ENCODE assay signal across 27 mouse cellular contexts in the genomic region with DNA sequence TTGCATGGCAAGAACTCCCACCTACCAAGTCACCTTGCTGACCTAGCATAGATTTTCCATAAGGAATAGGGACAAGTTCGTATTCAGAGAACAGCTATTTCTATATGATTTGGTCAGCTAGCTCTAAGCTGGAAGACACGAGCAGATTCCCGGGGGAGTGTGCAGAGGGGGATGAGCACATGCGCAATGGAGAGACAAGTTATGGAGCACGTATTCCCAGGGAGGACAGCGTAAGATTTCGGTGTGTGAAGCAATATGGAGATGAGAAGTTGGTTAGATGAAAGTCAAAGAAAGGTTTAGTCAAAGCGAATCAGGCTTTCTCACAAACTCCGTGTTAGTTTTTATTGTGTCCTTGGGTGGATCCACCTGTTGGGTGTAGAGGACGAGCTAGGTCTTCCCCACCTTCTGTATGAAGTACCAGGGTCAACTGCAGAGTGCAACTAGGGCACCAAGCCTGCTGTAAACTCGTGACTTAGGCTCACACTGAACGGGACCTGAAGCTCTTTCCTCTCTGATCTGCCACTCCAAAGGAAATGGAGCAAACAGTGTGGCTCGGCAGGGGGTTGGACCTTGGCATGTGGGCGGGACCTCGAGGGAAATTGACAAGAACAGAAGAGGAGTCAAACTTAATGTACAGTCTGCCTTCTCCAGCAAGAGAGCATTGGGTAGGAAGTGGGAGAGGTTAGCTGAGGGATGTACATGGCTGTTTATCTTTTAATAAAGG. TPM values are rescaled to one million over a fixed set of nuclear protein-coding genes. Genes with fewer than 3 reads are reported as not detected.
DNase-seq lines count a peak whose midpoint lies in the region; ATAC-seq and TF ChIP-seq lines count a peak whose summit lies in the region.
"Had no signal": no experiment of that assay in that cellular context is flagged by ENCODE, and none has a peak within 500 bp of the region (broad histone marks: within the 10 kb centered on the region; RNA-seq: fewer than 3 reads in every experiment).

No protein-coding gene starts in this region.

- no peaks in the 10 kb centered on the region for H3K27me3 ChIP-seq in kidney, embryonic 14.5 days (ENCODE audit: control insufficient read depth, insufficient read depth, low read length)
- no peaks in the 10 kb centered on the region for H3K27me3 ChIP-seq in liver, embryonic 12.5 days (replicated peaks)
- H3K27me3 ChIP-seq: embryonic facial prominence, embryonic 13.5 days; forebrain, embryonic 12.5 days; limb, embryonic 13.5 days; midbrain, embryonic 12.5 days; neural tube, embryonic 15.5 days; Patski had no signal

- peak; percentile 66 for DNase-seq in heart, adult 11 months
- no peak for DNase-seq in heart, postnatal 4 days
- DNase-seq in kidney, postnatal 25 days = peak; percentile 5 to 43
- no peak for DNase-seq in ES-E14 (ENCODE audit: low read depth, low spot score)
- no peak for DNase-seq in spleen, postnatal 10 days (ENCODE audit: low spot score in 2 of 2)
- DNase-seq in cerebellum, adult 9-10 months = no peak
- DNase-seq: adrenal gland, adult 8-10 months; cerebellum, adult 18-20 months; cerebellum, postnatal 25 days; embryo, embryonic 11 days; gastrocnemius, postnatal 36 days; lung, adult 18-20 months; thymus, postnatal 25 days had no signal

- H3K27ac ChIP-seq in kidney, embryonic 14.5 days (ENCODE audit: low read depth, low read length) = no peak overlapping the region
- H3K27ac ChIP-seq in ES-E14 (ENCODE audit: insufficient read depth, low read depth, low read length, poor library complexity, severe bottlenecking) = no peak overlapping the region
- no peak overlapping the region for H3K27ac ChIP-seq in liver, embryonic 12.5 days
- H3K27ac ChIP-seq: embryonic facial prominence, embryonic 13.5 days; forebrain, embryonic 12.5 days; hindbrain, embryonic 10.5 days; limb, embryonic 13.5 days; midbrain, embryonic 12.5 days; neural tube, embryonic 15.5 days had no signal

- no peaks in the 10 kb centered on the region for H3K4me1 ChIP-seq in kidney, embryonic 14.5 days (ENCODE audit: control insufficient read depth, insufficient read depth, low read length)
- H3K4me1 ChIP-seq in ES-E14 (ENCODE audit: control insufficient read depth in 2 of 2, insufficient read depth in 2 of 2, low read length in 2 of 2, poor library complexity in 1 of 2) = peaks cover 3 to 8% of the 10 kb centered on the region in 2 experiments; a peak in 2 of 4 replicates
- H3K4me1 ChIP-seq in liver, embryonic 12.5 days = no peaks in the 10 kb centered on the region
- H3K4me1 ChIP-seq: embryonic facial prominence, embryonic 13.5 days; forebrain, embryonic 12.5 days; hindbrain, embryonic 10.5 days; limb, embryonic 13.5 days; midbrain, embryonic 12.5 days; neural tube, embryonic 15.5 days had no signal

- 68% methylated on average over 15 of the region's 15 CpGs for WGBS in kidney, embryonic 14.5 days
- WGBS in liver, embryonic 12.5 days (ENCODE audit: insufficient replicate concordance) = 52% methylated on average over 15 of the region's 15 CpGs

- H3K4me2 ChIP-seq in kidney, embryonic 14.5 days (replicated peaks; ENCODE audit: low read depth, low read length) = no peak overlapping the region
- H3K4me2 ChIP-seq in liver, embryonic 12.5 days = no peak overlapping the region
- H3K4me2 ChIP-seq: embryonic facial prominence, embryonic 13.5 days; forebrain, embryonic 12.5 days; limb, embryonic 13.5 days; midbrain, embryonic 12.5 days; neural tube, embryonic 15.5 days had no signal

- no peak for ATAC-seq in kidney, embryonic 14.5 days (ENCODE audit: low FRiP score, low TSS enrichment)
- 0 out of 2 replicates have a peak, but pooled peaks have one; percentile 35 for ATAC-seq in liver, embryonic 12.5 days
- ATAC-seq: activated CD4-positive, CD25-positive, alpha-beta regulatory T cell, adult 4 months; hindbrain, embryonic 16.5 days; intestine, embryonic 16.5 days; Patski had no signal

- in situ Hi-C loops in ES-E14 (cut with MboI; ENCODE audit: low sequenced_read_pairs in 2 of 2, unreplicated experiment in 2 of 2) = no loop called here

- H3K9ac ChIP-seq in kidney, embryonic 14.5 days (ENCODE audit: low read depth, low read length) = no peak overlapping the region
- H3K9ac ChIP-seq in ES-E14 (ENCODE audit: insufficient read depth, low read depth, low read length, poor library complexity, severe bottlenecking) = no peak overlapping the region
- no peak overlapping the region for H3K9ac ChIP-seq in liver, embryonic 12.5 days
- H3K9ac ChIP-seq: embryonic facial prominence, embryonic 13.5 days; forebrain, embryonic 12.5 days; limb, embryonic 13.5 days; midbrain, embryonic 12.5 days; neural tube, embryonic 15.5 days had no signal

- no peaks in the 10 kb centered on the region for H3K36me3 ChIP-seq in kidney, embryonic 14.5 days (ENCODE audit: control insufficient read depth, insufficient read depth, low read length)
- H3K36me3 ChIP-seq in ES-E14 (ENCODE audit: control insufficient read depth, insufficient read depth, low read length, poor library complexity, severe bottlenecking) = no peaks in the 10 kb centered on the region; the same call in 1 of the 2 replicates
- no peaks in the 10 kb centered on the region for H3K36me3 ChIP-seq in liver, embryonic 12.5 days
- H3K36me3 ChIP-seq: embryonic facial prominence, embryonic 13.5 days; forebrain, embryonic 12.5 days; hindbrain, embryonic 10.5 days; limb, embryonic 13.5 days; midbrain, embryonic 12.5 days; neural tube, embryonic 15.5 days had no signal

- no peaks in the 10 kb centered on the region for H3K9me3 ChIP-seq in kidney, embryonic 14.5 days (ENCODE audit: control insufficient read depth, low read length)
- H3K9me3 ChIP-seq in ES-E14 (ENCODE audit: control insufficient read depth, insufficient read depth, low read depth, low read length) = no peaks in the 10 kb centered on the region
- H3K9me3 ChIP-seq in liver, embryonic 12.5 days (replicated peaks) = no peaks in the 10 kb centered on the region
- H3K9me3 ChIP-seq: embryonic facial prominence, embryonic 13.5 days; forebrain, embryonic 12.5 days; hindbrain, embryonic 10.5 days; limb, embryonic 13.5 days; midbrain, embryonic 12.5 days; neural tube, embryonic 15.5 days had no signal

- no peak overlapping the region for H3K4me3 ChIP-seq in kidney, embryonic 14.5 days (ENCODE audit: low read length)
- H3K4me3 ChIP-seq in ES-E14 (ENCODE audit: insufficient read depth in 1 of 2, low read depth in 1 of 2, low read length in 2 of 2, poor library complexity in 1 of 2, severe bottlenecking in 1 of 2) = peak overlapping the region; percentile 12 to 55; a peak in 3 of 4 replicates
- H3K4me3 ChIP-seq in liver, embryonic 12.5 days = no peak overlapping the region
- H3K4me3 ChIP-seq: embryonic facial prominence, embryonic 13.5 days; erythroblast, embryonic 14.5 days; forebrain, embryonic 12.5 days; hindbrain, embryonic 10.5 days; limb, embryonic 13.5 days; midbrain, embryonic 12.5 days; neural tube, embryonic 15.5 days had no signal

TF ChIP-seq in ES-E14, 5 proteins besides CTCF, POLR2A, EP300 and RAD21:
- TF ChIP-seq CHD2 (IDR thresholded peaks at IDR 0.05; ENCODE audit: low read depth, low read length) (no peak), MAFK (IDR thresholded peaks at IDR 0.05; ENCODE audit: insufficient read depth, low read depth, low read length) (no peak), ZC3H11A (IDR thresholded peaks at IDR 0.05; ENCODE audit: borderline replicate concordance, low read depth, low read length) (no peak), ZNF384 (IDR thresholded peaks at IDR 0.05; ENCODE audit: low read depth, low read length) (no peak), HCFC1 (IDR thresholded peaks at IDR 0.05; ENCODE audit: borderline replicate concordance, insufficient read depth, low read length) (no peak)
TF ChIP-seq in ES-E14: peak in this region for 0.

RNA-seq across cellular contexts. Expression of gene Rcan2, which starts 31.4 kb away (rescaled TPM):
- total RNA-seq in heart, postnatal 4 days (2021) = 100 to 1,000 TPM; 167 to 178 TPM
- 1.9 and 3.0 TPM in 2 replicates for polyA plus RNA-seq in kidney, embryonic 14.5 days (2014; fragmentation: Nextera tagmentation; extraction: Ambion mirVana)
- 0.40 and 0.58 TPM in 2 replicates for total RNA-seq in ES-E14 (2012; rRNA removed)
- polyA plus RNA-seq in liver, embryonic 12.5 days (2016; fragmentation: Nextera tagmentation; extraction: Ambion mirVana) = 1.7 and 1.9 TPM in 2 replicates
- total RNA-seq: megakaryocyte, adult 5-6 weeks had no signal
- polyA plus RNA-seq: activated CD4-positive, CD25-positive, alpha-beta regulatory T cell, adult 4 months; erythroblast, embryonic 14.5 days had no signal

Comparison
In these comparisons a context has a peak if more than half of its experiments do, and no peak if none do; other contexts are left out.
1. DNase-seq: peak in heart, adult 11 months (single experiment) and kidney, postnatal 25 days (2 of 2); none in heart, postnatal 4 days (single experiment), ES-E14 (single experiment), spleen, postnatal 10 days (0 of 2) and cerebellum, adult 9-10 months (single experiment).
2. H3K4me3 ChIP-seq: peak in ES-E14 (2 of 2); none in kidney, embryonic 14.5 days (single experiment) and liver, embryonic 12.5 days (single experiment).
3. RNA of gene Rcan2, which starts 31.4 kb away (total RNA-seq): 167 to 178 TPM in heart, postnatal 4 days; 0.40 to 0.58 TPM in ES-E14; every median in the first group is over 100 times any median in the second.